Mouse (Mus musculus): ENCODE data around the gene Taf5l.
"Not testable (repeated sequence)": the region's sequence is repeated elsewhere in the genome, so short reads cannot be mapped to it uniquely, and the experiment has no call there.

Gene Taf5l

GRCm38 (mm10) chr8:124014299-124014698 lies 6.9 kb downstream of the Taf5l start:
- not testable (repeated sequence) for DNase-seq (ENCODE audit: low read depth, low spot score)

GRCm38 (mm10) chr8:124011989-124012586 lies 9.1 kb downstream of the Taf5l start:
- no peak for DNase-seq (ENCODE audit: low read depth, low spot score)

- DNase-seq (ENCODE audit: low read depth, low spot score), result no peak
Observed at GRCm38 (mm10) chr8:124011580-124011979, 9.6 kb downstream of the Taf5l start.

- no peak for DNase-seq (ENCODE audit: low read depth, low spot score)
Observed at GRCm38 (mm10) chr8:124007829-124008228, 13.4 kb downstream of the Taf5l start.

- DNase-seq (ENCODE audit: low read depth, low spot score), result no peak
Observed at GRCm38 (mm10) chr8:124002546-124003108, 18.6 kb downstream of the Taf5l start.

- DNase-seq (ENCODE audit: low read depth, low spot score), result no peak
Observed at GRCm38 (mm10) chr8:123999568-123999967, 21.6 kb downstream of the Taf5l start.

- DNase-seq (ENCODE audit: low read depth, low spot score), result no peak
Observed at GRCm38 (mm10) chr8:123993997-123994396, 27.2 kb downstream of the Taf5l start.

- DNase-seq (ENCODE audit: low read depth, low spot score), result no peak
Observed at GRCm38 (mm10) chr8:123993597-123993996, 27.6 kb downstream of the Taf5l start.

GRCm38 (mm10) chr8:123992587-123992986 lies 28.6 kb downstream of the Taf5l start:
- no peak for DNase-seq (ENCODE audit: low read depth, low spot score)

- DNase-seq (ENCODE audit: low read depth, low spot score), result no peak
Observed at GRCm38 (mm10) chr8:123990277-123991049, 30.7 kb downstream of the Taf5l start.

- no peak for DNase-seq (ENCODE audit: low read depth, low spot score)
Observed at GRCm38 (mm10) chr8:123989128-123989527, 32.1 kb downstream of the Taf5l start.

- DNase-seq (ENCODE audit: low read depth, low spot score), result no peak
Observed at GRCm38 (mm10) chr8:123988605-123989038, 32.6 kb downstream of the Taf5l start.

- peak; percentile 91 for DNase-seq (ENCODE audit: low read depth, low spot score)
Observed at GRCm38 (mm10) chr8:123982826-123983400, 38.3 kb downstream of the Taf5l start, which contains the start of gene Abcb10. TSS of gene Abcb10 (minus strand) at chr8:123983122.

GRCm38 (mm10) chr8:123982291-123982793 lies 38.9 kb downstream of the Taf5l start:
- no peak for DNase-seq (ENCODE audit: low read depth, low spot score)

- DNase-seq (ENCODE audit: low read depth, low spot score), result no peak
Observed at GRCm38 (mm10) chr8:123981674-123982073, 39.5 kb downstream of the Taf5l start.

GRCm38 (mm10) chr8:123980239-123980638 lies 41.0 kb downstream of the Taf5l start:
- DNase-seq (ENCODE audit: low read depth, low spot score), result no peak

GRCm38 (mm10) chr8:123978926-123979325 lies 42.3 kb downstream of the Taf5l start:
- DNase-seq (ENCODE audit: low read depth, low spot score), result no peak

GRCm38 (mm10) chr8:123978166-123978838 lies 42.9 kb downstream of the Taf5l start:
- DNase-seq (ENCODE audit: low read depth, low spot score), result no peak

- no peak for DNase-seq (ENCODE audit: low read depth, low spot score)
Observed at GRCm38 (mm10) chr8:123977499-123977898, 43.7 kb downstream of the Taf5l start.

- DNase-seq (ENCODE audit: low read depth, low spot score), result no peak
Observed at GRCm38 (mm10) chr8:123973495-123973894, 47.7 kb downstream of the Taf5l start.

GRCm38 (mm10) chr8:123966896-123967295 lies 54.3 kb downstream of the Taf5l start:
- DNase-seq (ENCODE audit: low read depth, low spot score), result no peak

- DNase-seq (ENCODE audit: low read depth, low spot score), result peak; percentile 24
Observed at GRCm38 (mm10) chr8:123961371-123961770, 59.8 kb downstream of the Taf5l start.

Measured in forelimb bud, embryonic 11.5 days (tissue).